Mouse (Mus musculus) liver, adult 2 months (tissue): ENCODE results near the gene Tpgs1. TPM values are rescaled to one million over a fixed set of nuclear protein-coding genes. Genes with fewer than 3 reads are reported as not detected.

Experiments used
- DNase-seq: peaks from one replicate; pipeline ENCODE4 v3.0.0-alpha.2; 2011; ENCODE audit warnings: low read depth, low spot score; ENCODE audit errors: extremely low read depth
- H3K27ac ChIP-seq: fragments of 200-500 bp; replicated peaks from 2 replicates; pipeline ENCODE4 v1.5.1; 2012; ENCODE audit warnings: low read depth, mild to moderate bottlenecking, control low read depth, inconsistent platforms, low read length; ENCODE audit not compliant: insufficient read depth
- H3K27me3 ChIP-seq: fragments of 200-500 bp; 2 replicates; pipeline ENCODE4 v1.6.1; 2012; ENCODE audit warnings: mild to moderate bottlenecking, moderate library complexity, low read length, inconsistent platforms; ENCODE audit not compliant: control insufficient read depth, insufficient read depth
- H3K36me3 ChIP-seq: fragments of 200-500 bp; 2 replicates; pipeline ENCODE4 v1.6.1; 2012; ENCODE audit warnings: low read length, inconsistent platforms; ENCODE audit not compliant: control insufficient read depth, insufficient read depth
- H3K4me1 ChIP-seq: fragments of 200-500 bp; 2 replicates; pipeline ENCODE4 v1.6.1; 2011; ENCODE audit warnings: low read length; ENCODE audit not compliant: control insufficient read depth, insufficient read depth
- H3K4me3 ChIP-seq: fragments of 200-500 bp; 2 replicates; pipeline ENCODE4 v1.5.1; 2011; ENCODE audit warnings: low read depth, mild to moderate bottlenecking, control low read depth, low read length, moderate library complexity; ENCODE audit not compliant: insufficient read depth
- H3K79me2 ChIP-seq: fragments of 200-500 bp; 2 replicates; pipeline ENCODE4 v1.6.1; 2012; ENCODE audit warnings: inconsistent platforms, mild to moderate bottlenecking, low read length, moderate library complexity; ENCODE audit not compliant: control insufficient read depth, insufficient read depth
- H3K9ac ChIP-seq: fragments of 200-500 bp; 2 replicates; pipeline ENCODE4 v1.6.1; 2012; ENCODE audit warnings: low read depth, mild to moderate bottlenecking, control low read depth, inconsistent platforms, low read length
- CTCF ChIP-seq: fragments of 200-500 bp; IDR thresholded peaks from 2 replicates; pipeline ENCODE4 v1.5.1; 2011; ENCODE audit warnings: low read depth, low read length, control low read depth
- POLR2A ChIP-seq: fragments of 200-500 bp; IDR thresholded peaks from 2 replicates; pipeline ENCODE4 v1.6.1; 2011; ENCODE audit warnings: low read length, control low read depth; ENCODE audit not compliant: insufficient read depth; ENCODE audit errors: extremely low read depth
- WGBS: fragments of 180-500 bp; shearing (Covaris S2); methylation state at CpG from one replicate; pipeline ENCODE4 v1.1.7; 2018; 5-methylcytosine and 5-hydroxymethylcytosine counted together
- polyA plus RNA-seq: library from polyadenylated mRNA; depleted of rRNA; stranded (reverse); fragments of >200 nt; gene quantifications from 2 replicates; pipeline ENCODE4 v1.2.3, GENCODE M21; 2012; rRNA removed
- total RNA-seq: library from RNA; depleted of rRNA; stranded (reverse); fragments of >200 nt; gene quantifications from 2 replicates; pipeline ENCODE4 v1.2.3, GENCODE M21; 2014; rRNA removed

The Tpgs1 gene
- total and polyA plus RNA-seq, 2 experiments, result 18.2 to 48.5 TPM

DNA sequence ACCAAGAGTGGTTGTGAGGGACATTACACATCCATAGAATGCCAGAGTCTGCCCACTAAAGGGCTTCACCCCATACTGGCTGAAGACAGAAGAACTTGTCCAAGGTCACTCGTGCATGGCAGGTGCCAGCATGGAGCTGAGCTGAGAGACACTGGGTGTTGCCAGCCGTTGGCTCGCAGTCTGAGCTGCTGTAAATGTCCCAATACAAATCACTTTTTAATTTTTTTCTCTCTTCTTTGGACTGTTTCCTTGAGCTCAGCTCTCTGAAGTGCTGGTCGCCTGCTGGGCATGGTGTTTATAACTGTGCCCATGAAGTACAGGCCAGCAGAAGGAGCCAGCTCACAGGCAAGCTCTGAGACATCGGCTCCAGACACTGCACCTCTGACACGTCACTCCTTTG lies 53.9 kb downstream of the Tpgs1 start:
- no peak overlapping the region for H3K9ac ChIP-seq
- H3K79me2 ChIP-seq, result no peaks in the 10 kb centered on the region
- no peak for TF ChIP-seq CTCF
- TF ChIP-seq POLR2A, result no peak
- H3K36me3 ChIP-seq, result no peaks in the 10 kb centered on the region
- 69% methylated on average over 6 of the region's 6 CpGs for WGBS
- no peak for DNase-seq
- H3K4me3 ChIP-seq, result no peak overlapping the region
- H3K27me3 ChIP-seq, result no peaks in the 10 kb centered on the region
- H3K4me1 ChIP-seq, result no peaks in the 10 kb centered on the region
- H3K27ac ChIP-seq, result no peak overlapping the region

DNA sequence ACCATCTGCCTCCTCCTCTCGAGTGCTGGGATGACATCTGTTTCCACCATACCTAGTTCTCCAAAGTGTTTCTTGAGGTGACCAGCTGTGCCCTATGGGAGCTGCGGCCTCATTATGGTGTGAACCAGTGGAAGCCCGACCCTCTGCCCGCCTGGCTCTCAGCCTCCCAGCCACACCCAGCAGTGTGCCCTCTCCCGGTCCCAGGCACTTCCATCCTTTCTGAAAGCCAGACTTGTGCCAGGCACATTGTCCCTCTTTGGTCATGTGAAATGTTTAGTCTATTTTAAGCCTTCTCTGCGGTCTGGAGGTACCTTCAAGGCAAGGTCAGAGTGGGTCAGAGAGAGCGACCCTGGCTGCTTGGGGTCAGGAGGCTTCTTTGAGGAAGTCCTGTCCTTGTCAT lies 54.5 kb downstream of the Tpgs1 start:
- TF ChIP-seq CTCF (no peak), POLR2A (no peak)
- Histone ChIP-seq H3K9ac (no peak overlapping the region), H3K27ac (no peak overlapping the region), H3K4me1 (no peaks in the 10 kb centered on the region), H3K79me2 (no peaks in the 10 kb centered on the region), H3K27me3 (no peaks in the 10 kb centered on the region), H3K36me3 (no peaks in the 10 kb centered on the region), H3K4me3 (no peak overlapping the region)
- 78% methylated on average over 7 of the region's 7 CpGs for WGBS
- DNase-seq, result no peak

Other genes with a start within 250 kb of the Tpgs1 start
- gene Vmn2r83, start 200.6 kb upstream of the Tpgs1 start, total RNA-seq, result not detected in 2 replicates
- gene Vmn2r83, start 200.6 kb upstream of the Tpgs1 start, polyA plus RNA-seq, result not detected in 2 replicates
- 16.2 and 32.2 TPM in 2 replicates for gene Plpp2, start 135.6 kb upstream of the Tpgs1 start, total RNA-seq
- gene Plpp2, start 135.6 kb upstream of the Tpgs1 start, polyA plus RNA-seq, result 29.9 and 33.7 TPM in 2 replicates
- 5.9 and 8.2 TPM in 2 replicates for gene Mier2, start 114.2 kb upstream of the Tpgs1 start, total RNA-seq
- gene Mier2, start 114.2 kb upstream of the Tpgs1 start, polyA plus RNA-seq, result 22.2 and 35.3 TPM in 2 replicates
- gene Theg, start 82.0 kb upstream of the Tpgs1 start, total RNA-seq, result not detected in 2 replicates
- not detected in 2 replicates for gene Theg, start 82.0 kb upstream of the Tpgs1 start, polyA plus RNA-seq
- gene C2cd4c, start 55.3 kb upstream of the Tpgs1 start, total RNA-seq, result not detected in 2 replicates
- gene C2cd4c, start 55.3 kb upstream of the Tpgs1 start, polyA plus RNA-seq, result 0.06 and 0.10 TPM in 2 replicates
- gene Shc2, start 31.5 kb upstream of the Tpgs1 start, total RNA-seq, result 0.07 and 0.09 TPM in 2 replicates
- 0.07 and 0.10 TPM in 2 replicates for gene Shc2, start 31.5 kb upstream of the Tpgs1 start, polyA plus RNA-seq
- gene Odf3l2, start 23.6 kb upstream of the Tpgs1 start, total RNA-seq, result not detected in 2 replicates
- not detected in 2 replicates for gene Odf3l2, start 23.6 kb upstream of the Tpgs1 start, polyA plus RNA-seq
- gene Madcam1, start 4.8 kb upstream of the Tpgs1 start, total RNA-seq, result 0.60 TPM in 1 of 2 replicates, not detected in the other
- not detected in 2 replicates for gene Madcam1, start 4.8 kb upstream of the Tpgs1 start, polyA plus RNA-seq
- 82.1 and 91.1 TPM in 2 replicates for gene Cdc34, start 12.8 kb downstream of the Tpgs1 start, total RNA-seq
- gene Cdc34, start 12.8 kb downstream of the Tpgs1 start, polyA plus RNA-seq, result 215 and 222 TPM in 2 replicates
- gene Gzmm, start 19.7 kb downstream of the Tpgs1 start, total RNA-seq, result 0.09 and 0.34 TPM in 2 replicates
- gene Gzmm, start 19.7 kb downstream of the Tpgs1 start, polyA plus RNA-seq, result 0.09 and 0.37 TPM in 2 replicates
- gene Bsg, start 35.1 kb downstream of the Tpgs1 start, total RNA-seq, result 652 and 839 TPM in 2 replicates
- gene Bsg, start 35.1 kb downstream of the Tpgs1 start, polyA plus RNA-seq, result 523 and 643 TPM in 2 replicates
- gene Hcn2, start 47.3 kb downstream of the Tpgs1 start, total RNA-seq, result 0.09 and 0.13 TPM in 2 replicates
- 0.45 and 0.67 TPM in 2 replicates for gene Hcn2, start 47.3 kb downstream of the Tpgs1 start, polyA plus RNA-seq
- gene Polrmt, start 77.2 kb downstream of the Tpgs1 start, total RNA-seq, result 7.7 and 12.8 TPM in 2 replicates
- gene Polrmt, start 77.2 kb downstream of the Tpgs1 start, polyA plus RNA-seq, result 32.7 and 42.4 TPM in 2 replicates
- gene Fgf22, start 85.7 kb downstream of the Tpgs1 start, total RNA-seq, result not detected in 2 replicates
- gene Fgf22, start 85.7 kb downstream of the Tpgs1 start, polyA plus RNA-seq, result not detected in 2 replicates
- 7.6 and 11.7 TPM in 2 replicates for gene Rnf126, start 97.6 kb downstream of the Tpgs1 start, total RNA-seq
- gene Rnf126, start 97.6 kb downstream of the Tpgs1 start, polyA plus RNA-seq, result 65.1 and 70.6 TPM in 2 replicates
- 0.09 and 0.27 TPM in 2 replicates for gene Fstl3, start 107.9 kb downstream of the Tpgs1 start, total RNA-seq
- 0.18 and 0.60 TPM in 2 replicates for gene Fstl3, start 107.9 kb downstream of the Tpgs1 start, polyA plus RNA-seq
- gene Prss57, start 121.6 kb downstream of the Tpgs1 start, total RNA-seq, result not detected in 2 replicates
- gene Prss57, start 121.6 kb downstream of the Tpgs1 start, polyA plus RNA-seq, result not detected in 2 replicates
- 0.81 and 0.92 TPM in 2 replicates for gene Palm, start 124.2 kb downstream of the Tpgs1 start, total RNA-seq
- 1.9 and 3.0 TPM in 2 replicates for gene Palm, start 124.2 kb downstream of the Tpgs1 start, polyA plus RNA-seq
- 0.18 and 0.40 TPM in 2 replicates for gene Misp, start 151.6 kb downstream of the Tpgs1 start, total RNA-seq
- 0.16 and 0.51 TPM in 2 replicates for gene Misp, start 151.6 kb downstream of the Tpgs1 start, polyA plus RNA-seq
- 43.9 and 86.1 TPM in 2 replicates for gene Ptbp1, start 185.1 kb downstream of the Tpgs1 start, total RNA-seq
- gene Ptbp1, start 185.1 kb downstream of the Tpgs1 start, polyA plus RNA-seq, result 77.6 and 103 TPM in 2 replicates
- 0.40 TPM in 1 of 2 replicates, not detected in the other for gene Prtn3, start 205.1 kb downstream of the Tpgs1 start, total RNA-seq
- 0.20 and 1.1 TPM in 2 replicates for gene Prtn3, start 205.1 kb downstream of the Tpgs1 start, polyA plus RNA-seq
- under 0.01 TPM in 1 of 2 replicates, not detected in the other for gene Plppr3, start 205.3 kb downstream of the Tpgs1 start, total RNA-seq
- 0.38 and 0.47 TPM in 2 replicates for gene Plppr3, start 205.3 kb downstream of the Tpgs1 start, polyA plus RNA-seq
- 0.20 TPM in 1 of 2 replicates, not detected in the other for gene Elane, start 216.9 kb downstream of the Tpgs1 start, total RNA-seq
- gene Elane, start 216.9 kb downstream of the Tpgs1 start, polyA plus RNA-seq, result 0.12 and 0.15 TPM in 2 replicates
- 5.7 and 11.3 TPM in 2 replicates for gene Cfd, start 221.5 kb downstream of the Tpgs1 start, total RNA-seq
- 0.37 and 0.98 TPM in 2 replicates for gene Cfd, start 221.5 kb downstream of the Tpgs1 start, polyA plus RNA-seq
- gene Med16, start 239.6 kb downstream of the Tpgs1 start, total RNA-seq, result 5.9 and 8.2 TPM in 2 replicates
- 29.9 and 30.6 TPM in 2 replicates for gene Med16, start 239.6 kb downstream of the Tpgs1 start, polyA plus RNA-seq
- gene Gm26602, start 241.5 kb downstream of the Tpgs1 start, total RNA-seq, result not detected in 2 replicates
- gene Gm26602, start 241.5 kb downstream of the Tpgs1 start, polyA plus RNA-seq, result not detected in 2 replicates
- 0.18 and 0.60 TPM in 2 replicates for gene Kiss1r, start 247.6 kb downstream of the Tpgs1 start, total RNA-seq
- gene Kiss1r, start 247.6 kb downstream of the Tpgs1 start, polyA plus RNA-seq, result 1.5 and 1.9 TPM in 2 replicates